Mouse (Mus musculus): ENCODE results near the gene Olfr520.
"Not testable (repeated sequence)": the region's sequence is repeated elsewhere in the genome, so short reads cannot be mapped to it uniquely, and the experiment has no call there.

Olfr520 gene

GRCm38 (mm10) chr7:99712431-99712830 lies 17.6 kb upstream of the Olfr520 start:
- no peak for DNase-seq (ENCODE audit: low read depth, low spot score)

GRCm38 (mm10) chr7:99716536-99716935 lies 13.5 kb upstream of the Olfr520 start:
- DNase-seq (ENCODE audit: low read depth, low spot score), result no peak

- DNase-seq (ENCODE audit: low read depth, low spot score), result no peak
These were observed 4.5 kb downstream of the Olfr520 start for GRCm38 (mm10) chr7:99734612-99735011.

GRCm38 (mm10) chr7:99735491-99735890 lies 5.4 kb downstream of the Olfr520 start:
- DNase-seq (ENCODE audit: low read depth, low spot score), result not testable (repeated sequence)

GRCm38 (mm10) chr7:99739276-99739675 lies 9.2 kb downstream of the Olfr520 start:
- peak; percentile 16 for DNase-seq (ENCODE audit: low read depth, low spot score)

DNA sequence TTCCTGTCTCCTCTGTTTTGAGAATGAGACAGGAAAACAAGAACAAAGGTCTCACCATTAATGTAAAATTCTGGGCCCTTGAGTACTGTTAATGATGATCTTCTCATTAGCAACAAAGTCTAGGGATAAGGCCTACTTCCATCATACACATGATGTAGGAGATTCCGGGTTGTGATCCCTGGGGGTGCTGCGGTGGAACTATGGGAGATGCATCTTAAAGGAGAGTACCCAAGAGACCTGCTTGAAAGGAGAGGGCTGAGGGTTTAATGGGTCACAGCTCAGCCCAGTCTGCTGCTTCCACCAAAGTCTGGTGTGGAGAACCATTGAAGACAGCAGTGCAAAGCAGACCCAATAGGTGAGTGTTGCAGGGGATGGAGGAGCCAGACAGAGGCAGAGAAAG lies 33.1 kb downstream of the Olfr520 start, which contains the start of gene Olfr521:
Olfr521 (plus strand) TSS at position 301 of the 400 bp plus-strand sequence.
- no peak for DNase-seq (ENCODE audit: low read depth, low spot score)

DNA sequence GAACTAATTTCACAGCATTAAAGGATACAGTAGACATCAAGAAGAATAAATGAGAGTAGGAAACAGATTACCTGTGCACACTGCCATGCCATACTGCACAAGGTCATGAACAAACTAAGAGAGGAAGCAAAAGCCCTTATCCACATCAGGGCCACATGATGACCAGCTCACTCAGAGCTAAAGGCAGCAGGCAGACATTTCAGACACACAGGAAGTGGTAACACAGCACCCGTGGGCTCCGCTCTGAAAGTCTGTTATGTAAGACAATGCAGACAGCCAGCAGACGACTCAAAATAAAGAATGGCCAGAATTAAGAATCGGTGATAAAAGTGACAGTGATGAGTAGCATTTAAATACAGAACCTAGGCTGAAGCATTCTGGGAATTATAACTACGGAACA lies 51.3 kb downstream of the Olfr520 start:
- no peak for DNase-seq (ENCODE audit: low read depth, low spot score)

GRCm38 (mm10) chr7:99781916-99782315 lies 51.8 kb downstream of the Olfr520 start:
- no peak for DNase-seq (ENCODE audit: low read depth, low spot score)

- no peak for DNase-seq (ENCODE audit: low read depth, low spot score)
These were observed 53.3 kb downstream of the Olfr520 start for GRCm38 (mm10) chr7:99783421-99783820.

DNA sequence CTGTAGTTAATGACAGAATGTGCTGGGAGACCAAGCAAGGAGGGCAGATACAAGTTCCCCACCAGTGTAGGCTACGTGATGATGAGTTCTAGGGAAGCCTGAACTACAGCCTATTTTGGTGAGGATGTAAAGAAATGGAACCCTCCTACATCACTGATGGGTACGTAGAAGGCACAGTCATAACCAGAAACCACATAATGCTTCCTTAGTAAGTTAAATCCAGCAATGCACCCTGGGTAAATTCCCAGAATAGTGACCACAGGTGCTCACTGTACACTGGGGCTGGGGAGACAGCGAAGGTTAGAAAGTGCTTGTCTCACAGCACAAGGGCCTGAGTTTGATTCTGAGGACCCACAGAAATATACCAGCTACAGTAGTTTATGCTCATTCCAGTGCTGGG lies 55.5 kb downstream of the Olfr520 start:
- no peak for DNase-seq (ENCODE audit: low read depth, low spot score)
